ENCODE assay signal across 8 mouse cellular contexts in the genomic region with DNA sequence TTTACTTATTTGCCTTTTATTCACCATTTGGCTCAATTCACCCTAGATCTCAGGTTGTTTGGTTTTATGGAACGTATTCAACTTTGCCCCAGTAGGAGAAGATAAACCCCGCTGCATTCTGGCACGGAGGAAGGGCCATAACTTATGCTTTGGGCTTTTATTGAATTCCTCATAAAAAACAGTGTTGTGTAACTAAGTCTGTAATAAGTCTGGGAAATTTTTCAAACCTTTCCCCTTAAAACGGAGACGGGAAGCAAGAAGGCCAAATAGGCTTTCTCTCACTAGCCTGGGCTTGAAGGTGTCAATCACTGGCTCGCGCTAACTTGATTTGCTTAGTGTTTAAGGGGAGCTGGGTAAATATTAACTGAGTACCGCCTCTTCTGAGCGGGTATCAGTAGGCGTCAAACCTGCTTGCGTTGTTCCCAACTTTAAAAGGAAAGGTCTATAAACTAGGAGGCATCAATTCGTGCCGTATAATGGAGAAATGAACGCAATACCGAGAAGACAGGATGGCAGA. TPM values are rescaled to one million over a fixed set of nuclear protein-coding genes. Genes with fewer than 3 reads are reported as not detected.
DNase-seq lines count a peak whose midpoint lies in the region; ATAC-seq and TF ChIP-seq lines count a peak whose summit lies in the region.

No protein-coding gene starts in this region.

- no peaks in the 10 kb centered on the region for H3K36me3 ChIP-seq in lung, postnatal 0 days (ENCODE audit: insufficient read depth, low read length)
- H3K36me3 ChIP-seq in kidney, embryonic 16.5 days (ENCODE audit: insufficient read depth, low read length), result no peaks in the 10 kb centered on the region
- no peaks in the 10 kb centered on the region for H3K36me3 ChIP-seq in neural tube, embryonic 15.5 days

- no peak for TF ChIP-seq CTCF in lung, postnatal 0 days (IDR thresholded peaks at IDR 0.05)

- ATAC-seq in frontal cortex, adult (ENCODE audit: low TSS enrichment), result peak; percentile 20; the same call in 1 of the 2 replicates
- peak; percentile 73 for ATAC-seq in lung, postnatal 0 days
- peak; percentile 72; the same call in 1 of the 2 replicates for ATAC-seq in kidney, embryonic 16.5 days (ENCODE audit: low FRiP score, low TSS enrichment)
- no peak for ATAC-seq in neural tube, embryonic 15.5 days (ENCODE audit: low FRiP score)
- no peak for ATAC-seq in megakaryocyte-erythroid progenitor cell, adult 5-6 weeks (replicated peaks; ENCODE audit: low FRiP score, low TSS enrichment, poor library complexity, severe bottlenecking)

- no peak overlapping the region for H3K9ac ChIP-seq in lung, postnatal 0 days (replicated peaks; ENCODE audit: low read depth)
- peak overlapping the region; percentile 39 for H3K9ac ChIP-seq in kidney, embryonic 16.5 days (replicated peaks; ENCODE audit: low read length)
- no peak overlapping the region for H3K9ac ChIP-seq in neural tube, embryonic 15.5 days (replicated peaks)

- no peaks in the 10 kb centered on the region for H3K27me3 ChIP-seq in lung, postnatal 0 days (replicated peaks; ENCODE audit: insufficient read depth, low read length)
- H3K27me3 ChIP-seq in kidney, embryonic 16.5 days (ENCODE audit: insufficient read depth, low read length), result no peaks in the 10 kb centered on the region
- no peaks in the 10 kb centered on the region for H3K27me3 ChIP-seq in neural tube, embryonic 15.5 days (replicated peaks)

- H3K4me3 ChIP-seq in lung, postnatal 0 days (ENCODE audit: low read depth, low read length), result peak overlapping the region; percentile 26
- H3K4me3 ChIP-seq in kidney, embryonic 16.5 days (ENCODE audit: low read length), result peak overlapping the region; percentile 32
- H3K4me3 ChIP-seq in neural tube, embryonic 15.5 days (replicated peaks), result no peak overlapping the region

- DNase-seq in frontal cortex, postnatal 14 days (ENCODE audit: low spot score in 2 of 2), result no peak
- DNase-seq in lung, postnatal 0 days (ENCODE audit: low spot score), result peak; percentile 72
- no peak for DNase-seq in lung, adult 18-20 months
- no peak for DNase-seq in adrenal gland, adult (ENCODE audit: inconsistent age in 2 of 2, low spot score in 1 of 2)

- peak overlapping the region; percentile 53 for H3K4me2 ChIP-seq in lung, postnatal 0 days (replicated peaks; ENCODE audit: low read depth, low read length)
- peak overlapping the region; percentile 60 for H3K4me2 ChIP-seq in kidney, embryonic 16.5 days (replicated peaks; ENCODE audit: low read depth, low read length)
- H3K4me2 ChIP-seq in neural tube, embryonic 15.5 days, result peak overlapping the region; percentile 35

- WGBS in lung, postnatal 0 days, result 31% methylated on average over 15 of the region's 15 CpGs
- WGBS in kidney, embryonic 16.5 days, result 38% methylated on average over 15 of the region's 15 CpGs
- WGBS in neural tube, embryonic 15.5 days, result 37% methylated on average over 15 of the region's 15 CpGs

- no peak; the same call in 1 of the 2 replicates for TF ChIP-seq EP300 in lung, postnatal 0 days (IDR thresholded peaks at IDR 0.05)

- 0 out of 2 replicates have a peak overlapping the region, but pooled peaks have one; percentile 32 for H3K27ac ChIP-seq in lung, postnatal 0 days (ENCODE audit: low read length)
- H3K27ac ChIP-seq in kidney, embryonic 16.5 days (ENCODE audit: low read length), result peak overlapping the region; percentile 16; the same call in 1 of the 2 replicates
- H3K27ac ChIP-seq in neural tube, embryonic 15.5 days (replicated peaks), result no peak overlapping the region

- H3K4me1 ChIP-seq in lung, postnatal 0 days (ENCODE audit: insufficient read depth, low read depth, low read length), result no peaks in the 10 kb centered on the region
- peaks cover 7% of the 10 kb centered on the region for H3K4me1 ChIP-seq in kidney, embryonic 16.5 days (ENCODE audit: insufficient read depth, low read length)
- H3K4me1 ChIP-seq in neural tube, embryonic 15.5 days, result peaks cover 8% of the 10 kb centered on the region; the same call in 1 of the 2 replicates

- no peaks in the 10 kb centered on the region for H3K9me3 ChIP-seq in lung, postnatal 0 days (ENCODE audit: low read length)
- peaks cover 9% of the 10 kb centered on the region; the same call in 1 of the 2 replicates for H3K9me3 ChIP-seq in kidney, embryonic 16.5 days (ENCODE audit: low read length)
- H3K9me3 ChIP-seq in neural tube, embryonic 15.5 days (replicated peaks), result no peaks in the 10 kb centered on the region

RNA-seq across cellular contexts. Expression of a gene that starts 31.2 kb away (rescaled TPM):
- polyA plus RNA-seq in lung, postnatal 0 days (2015; fragmentation: Nextera tagmentation; extraction: Ambion mirVana), result 46.4 and 46.5 TPM in 2 replicates
- 466 and 531 TPM in 2 replicates for polyA plus RNA-seq in kidney, embryonic 16.5 days (2015; fragmentation: Nextera tagmentation; extraction: Ambion mirVana)
- polyA plus RNA-seq in neural tube, embryonic 15.5 days (2015; fragmentation: Nextera tagmentation; extraction: Ambion mirVana), result 54.8 and 142 TPM in 2 replicates
- 106 and 129 TPM in 2 replicates for total RNA-seq in megakaryocyte-erythroid progenitor cell, adult 5-6 weeks (2014; fragmentation: Nextera tagmentation)
- 179 and 199 TPM in 2 replicates for total RNA-seq in megakaryocyte-erythroid progenitor cell, adult 5-6 weeks (2017)

Comparison
In these comparisons a context has a peak if more than half of its experiments do, and no peak if none do; other contexts are left out.
1. ATAC-seq: peak in frontal cortex, adult (single experiment), lung, postnatal 0 days (single experiment) and kidney, embryonic 16.5 days (single experiment); none in neural tube, embryonic 15.5 days (single experiment) and megakaryocyte-erythroid progenitor cell, adult 5-6 weeks (single experiment).
2. Peak in every context shown above with its lines, with median percentiles within 50 percentile points of each other: H3K4me2 ChIP-seq.